Comparison of ENCODE assay signal across 13 mouse cellular contexts in genomic region chr16:18428011-18428515, GRCm38 (mm10). TPM values are rescaled to one million over a fixed set of nuclear protein-coding genes. Genes with fewer than 3 reads are reported as not detected.
DNase-seq lines count a peak whose midpoint lies in the region; ATAC-seq and TF ChIP-seq lines count a peak whose summit lies in the region.
"Had no signal": no experiment of that assay in that cellular context is flagged by ENCODE, and none has a peak within 500 bp of the region (broad histone marks: within the 10 kb centered on the region; RNA-seq: fewer than 3 reads in every experiment).

No protein-coding gene starts in this region.

- no peak for TF ChIP-seq CTCF in liver, adult 2 months (IDR thresholded peaks at IDR 0.05; ENCODE audit: low read depth, low read length)
- TF ChIP-seq CTCF in layer of hippocampus, adult 2 months (conservative IDR thresholded peaks at IDR 0.05), result no peak

- no peak for ATAC-seq in liver, embryonic 13.5 days (ENCODE audit: low read depth)
- ATAC-seq in megakaryocyte progenitor cell, adult 5-6 weeks (replicated peaks; ENCODE audit: poor library complexity), result no peak
- ATAC-seq: forebrain, embryonic 14.5 days; Patski had no signal

- no peaks in the 10 kb centered on the region for H3K9me3 ChIP-seq in embryonic facial prominence, embryonic 10.5 days
- no peaks in the 10 kb centered on the region for H3K9me3 ChIP-seq in liver, embryonic 13.5 days (replicated peaks)
- H3K9me3 ChIP-seq: limb, embryonic 13.5 days; neural tube, embryonic 15.5 days had no signal

- peaks cover 8% of the 10 kb centered on the region for H3K36me3 ChIP-seq in liver, adult 2 months (ENCODE audit: control insufficient read depth, insufficient read depth, low read length)
- H3K36me3 ChIP-seq in embryonic facial prominence, embryonic 10.5 days (replicated peaks), result peaks cover 14% of the 10 kb centered on the region
- peaks cover 36% of the 10 kb centered on the region for H3K36me3 ChIP-seq in liver, embryonic 13.5 days

- peak overlapping the region; percentile 29 for H3K9ac ChIP-seq in liver, adult 2 months (ENCODE audit: low read depth, low read length)
- peak overlapping the region; percentile 93 for H3K9ac ChIP-seq in liver, embryonic 13.5 days
- H3K9ac ChIP-seq: limb, embryonic 13.5 days; neural tube, embryonic 15.5 days had no signal

- peak overlapping the region; percentile 91 for H3K4me2 ChIP-seq in liver, embryonic 13.5 days

- TF ChIP-seq POLR2A in liver, adult 2 months (IDR thresholded peaks at IDR 0.05; ENCODE audit: extremely low read depth, insufficient read depth, low read length), result no peak

- H3K4me3 ChIP-seq in liver, adult 2 months (ENCODE audit: insufficient read depth, low read depth, low read length), result no peak overlapping the region
- peak overlapping the region; percentile 9; the same call in 1 of the 2 replicates for H3K4me3 ChIP-seq in embryonic facial prominence, embryonic 10.5 days
- H3K4me3 ChIP-seq in liver, embryonic 13.5 days (replicated peaks), result peak overlapping the region; percentile 82
- no peak overlapping the region for H3K4me3 ChIP-seq in layer of hippocampus, adult 2 months
- H3K4me3 ChIP-seq: limb, embryonic 13.5 days had no signal

- peak overlapping the region; percentile 96 for H3K27ac ChIP-seq in liver, adult 2 months (replicated peaks; ENCODE audit: insufficient read depth, low read depth, low read length)
- 0 out of 2 replicates have a peak overlapping the region, but pooled peaks have one; percentile 14 for H3K27ac ChIP-seq in embryonic facial prominence, embryonic 10.5 days (replicated peaks)
- peak overlapping the region; percentile 97 for H3K27ac ChIP-seq in liver, embryonic 13.5 days
- H3K27ac ChIP-seq in layer of hippocampus, adult 2 months, result no peak overlapping the region
- H3K27ac ChIP-seq: limb, embryonic 13.5 days; neural tube, embryonic 15.5 days had no signal

- WGBS in liver, adult 2 months, result 20% methylated on average over 5 of the region's 5 CpGs
- 80% methylated on average over 5 of the region's 5 CpGs for WGBS in embryonic facial prominence, embryonic 10.5 days
- WGBS in liver, embryonic 13.5 days (ENCODE audit: insufficient replicate concordance), result 47% methylated on average over 5 of the region's 5 CpGs

- H3K79me2 ChIP-seq in liver, adult 2 months (ENCODE audit: control insufficient read depth, insufficient read depth, low read length), result peaks cover 22% of the 10 kb centered on the region; the same call in 1 of the 2 replicates

- H3K27me3 ChIP-seq in liver, adult 2 months (ENCODE audit: control insufficient read depth, insufficient read depth, low read length), result no peaks in the 10 kb centered on the region
- no peaks in the 10 kb centered on the region for H3K27me3 ChIP-seq in embryonic facial prominence, embryonic 10.5 days (replicated peaks; ENCODE audit: low read depth, poor library complexity, severe bottlenecking)
- H3K27me3 ChIP-seq in liver, embryonic 13.5 days, result no peaks in the 10 kb centered on the region
- H3K27me3 ChIP-seq: limb, embryonic 13.5 days; neural tube, embryonic 15.5 days; Patski had no signal

- peaks cover 31% of the 10 kb centered on the region for H3K4me1 ChIP-seq in liver, adult 2 months (ENCODE audit: control insufficient read depth, insufficient read depth, low read length)
- H3K4me1 ChIP-seq in embryonic facial prominence, embryonic 10.5 days, result peaks cover 49% of the 10 kb centered on the region
- H3K4me1 ChIP-seq in liver, embryonic 13.5 days (replicated peaks), result peaks cover 77% of the 10 kb centered on the region

- peak; percentile 90 for DNase-seq in liver, adult 2 months (ENCODE audit: extremely low read depth, low read depth, low spot score)
- DNase-seq in liver, result no peak
- DNase-seq in embryonic facial prominence, embryonic 10.5 days (ENCODE audit: low spot score), result no peak
- no peak for DNase-seq in liver, embryonic 13.5 days
- peak; percentile 70 for DNase-seq in lung, postnatal 36 days
- no peak for DNase-seq in layer of hippocampus, adult 2 months (ENCODE audit: low spot score in 2 of 2)
- DNase-seq: cerebellum, adult 9-11 months; kidney, postnatal 14 days had no signal

RNA-seq across cellular contexts. Expression of gene Comt, which starts 1.4 kb away (rescaled TPM):
- total RNA-seq in liver, adult 2 months (2014; rRNA removed), result 474 and 538 TPM in 2 replicates
- polyA plus RNA-seq in liver, adult 2 months (2012; rRNA removed), result 779 and 1,223 TPM in 2 replicates
- 56.2 and 58.4 TPM in 2 replicates for polyA plus RNA-seq in embryonic facial prominence, embryonic 10.5 days (2016; fragmentation: Nextera tagmentation; extraction: Ambion mirVana)
- polyA plus RNA-seq in liver, embryonic 13.5 days (2015; fragmentation: Nextera tagmentation; extraction: Ambion mirVana), result 109 and 110 TPM in 2 replicates
- 10 to 100 TPM; 74.6 to 75.1 TPM for total RNA-seq in layer of hippocampus, adult 2 months (2021)
- 42.8 and 55.1 TPM in 2 replicates for total RNA-seq in megakaryocyte progenitor cell, adult 5-6 weeks (2015)
- total RNA-seq in megakaryocyte progenitor cell, adult 5-6 weeks (2017), result 42.3 and 47.1 TPM in 2 replicates

RNA-seq across cellular contexts. Expression of gene Txnrd2, which starts 1.9 kb away (rescaled TPM):
- 23.9 and 30.9 TPM in 2 replicates for total RNA-seq in liver, adult 2 months (2014; rRNA removed)
- polyA plus RNA-seq in liver, adult 2 months (2012; rRNA removed), result 39.1 and 46.6 TPM in 2 replicates
- polyA plus RNA-seq in embryonic facial prominence, embryonic 10.5 days (2016; fragmentation: Nextera tagmentation; extraction: Ambion mirVana), result 27.9 and 32.3 TPM in 2 replicates
- polyA plus RNA-seq in liver, embryonic 13.5 days (2015; fragmentation: Nextera tagmentation; extraction: Ambion mirVana), result 105 and 112 TPM in 2 replicates
- 10 to 100 TPM; 19.7 to 21.4 TPM for total RNA-seq in layer of hippocampus, adult 2 months (2021)
- 14.3 and 23.0 TPM in 2 replicates for total RNA-seq in megakaryocyte progenitor cell, adult 5-6 weeks (2015)
- total RNA-seq in megakaryocyte progenitor cell, adult 5-6 weeks (2017), result 12.5 and 20.6 TPM in 2 replicates

Comparison
In these comparisons a context has a peak if more than half of its experiments do, and no peak if none do; other contexts are left out.
1. DNase-seq: peak in liver, adult 2 months (single experiment) and lung, postnatal 36 days (single experiment); none in liver (single experiment), embryonic facial prominence, embryonic 10.5 days (single experiment), liver, embryonic 13.5 days (single experiment) and layer of hippocampus, adult 2 months (0 of 2).
2. H3K4me3 ChIP-seq: peak in embryonic facial prominence, embryonic 10.5 days (single experiment) and liver, embryonic 13.5 days (single experiment); none in liver, adult 2 months (single experiment) and layer of hippocampus, adult 2 months (single experiment).